Mouse (Mus musculus) myocyte (in vitro differentiated cells): ENCODE data around the gene 1700086D15Rik. TPM values are rescaled to one million over a fixed set of nuclear protein-coding genes. Genes with fewer than 3 reads are reported as not detected.

ENCODE experiments used
- H3K27me3 ChIP-seq: one replicate; pipeline ENCODE4 v1.6.1; 2011; ENCODE audit not compliant: control insufficient read depth, insufficient read depth, insufficient read length
- H3K36me3 ChIP-seq: one replicate; pipeline ENCODE4 v1.6.1; 2011; ENCODE audit not compliant: control insufficient read depth, insufficient read depth
- H3K4me2 ChIP-seq: one replicate; pipeline ENCODE4 v1.6.1; 2011; ENCODE audit warnings: low read depth, control low read depth
- H3K4me3 ChIP-seq: one replicate; pipeline ENCODE4 v1.5.1; 2011; ENCODE audit warnings: mild to moderate bottlenecking, control low read depth, moderate library complexity
- H3K79me2 ChIP-seq: one replicate; pipeline ENCODE4 v1.6.1; 2011; ENCODE audit not compliant: control insufficient read depth, insufficient read depth
- H3ac ChIP-seq: one replicate; pipeline ENCODE4 v1.6.1; 2011; ENCODE audit not compliant: control insufficient read depth, insufficient read length
- CEBPB ChIP-seq: IDR thresholded peaks from 2 replicates; pipeline ENCODE4 v1.6.1; 2011; ENCODE audit warnings: mild to moderate bottlenecking, moderate library complexity; ENCODE audit not compliant: poor library complexity, insufficient read depth, severe bottlenecking
- E2F4 ChIP-seq: IDR thresholded peaks from one replicate; pipeline ENCODE4 v1.6.1; 2011; ENCODE audit warnings: mild to moderate bottlenecking, control low read depth, moderate library complexity; ENCODE audit not compliant: insufficient read depth
- MAX ChIP-seq: IDR thresholded peaks from one replicate; pipeline ENCODE4 v1.6.1; 2011; ENCODE audit warnings: low read depth, mild to moderate bottlenecking, control low read depth
- MYOD1 ChIP-seq, 3 experiments: IDR thresholded peaks; one replicate each; pipeline ENCODE4 v1.6.1; 2011; ENCODE audit warnings: control low read depth in 2 of 3, low read depth in 2 of 3, mild to moderate bottlenecking in 2 of 3, moderate library complexity in 1 of 3; ENCODE audit not compliant: insufficient read length in 2 of 3, control insufficient read depth in 1 of 3
- MYOG ChIP-seq, 3 experiments: IDR thresholded peaks; one replicate each; pipeline ENCODE4 v1.6.1; 2011; ENCODE audit warnings: control low read depth in 2 of 3, low read depth in 2 of 3, mild to moderate bottlenecking in 2 of 3; ENCODE audit not compliant: insufficient read length in 2 of 3, control insufficient read depth in 1 of 3, insufficient read depth in 1 of 3
- POLR2A ChIP-seq: IDR thresholded peaks from one replicate; pipeline ENCODE4 v1.6.1; 2011; ENCODE audit warnings: low read depth, mild to moderate bottlenecking, control low read depth, moderate library complexity; ENCODE audit not compliant: insufficient read length
- POLR2AphosphoS2 ChIP-seq: IDR thresholded peaks from one replicate; pipeline ENCODE4 v1.6.1; 2011; ENCODE audit warnings: low read depth, control low read depth; ENCODE audit not compliant: insufficient read length
- REST ChIP-seq: IDR thresholded peaks from one replicate; pipeline ENCODE4 v1.6.1; 2011; ENCODE audit warnings: mild to moderate bottlenecking, control low read depth, moderate library complexity; ENCODE audit not compliant: insufficient read depth, insufficient read length
- SRF ChIP-seq: IDR thresholded peaks from one replicate; pipeline ENCODE4 v1.6.1; 2011; ENCODE audit warnings: low read depth; ENCODE audit not compliant: control insufficient read depth, insufficient read length
- TCF12 ChIP-seq: IDR thresholded peaks from one replicate; pipeline ENCODE4 v1.6.1; 2011; ENCODE audit warnings: mild to moderate bottlenecking, control low read depth; ENCODE audit not compliant: poor library complexity, insufficient read depth, severe bottlenecking
- TCF3 ChIP-seq: IDR thresholded peaks from one replicate; pipeline ENCODE4 v1.6.1; 2011; ENCODE audit warnings: low read depth, control low read depth; ENCODE audit not compliant: insufficient read length
- USF1 ChIP-seq: IDR thresholded peaks from one replicate; pipeline ENCODE4 v1.6.1; 2011; ENCODE audit warnings: low read depth, mild to moderate bottlenecking, control low read depth, moderate library complexity
- polyA plus RNA-seq: library from polyadenylated mRNA; unstranded; fragments of >200 nt; fragmentation: generic; extraction: Trizol; gene quantifications from one replicate; pipeline ENCODE4 v1.2.1, GENCODE M21; 2012; ENCODE audit warnings: missing spikeins

The 1700086D15Rik gene
- polyA plus RNA-seq, 1 experiment = not detected

DNA sequence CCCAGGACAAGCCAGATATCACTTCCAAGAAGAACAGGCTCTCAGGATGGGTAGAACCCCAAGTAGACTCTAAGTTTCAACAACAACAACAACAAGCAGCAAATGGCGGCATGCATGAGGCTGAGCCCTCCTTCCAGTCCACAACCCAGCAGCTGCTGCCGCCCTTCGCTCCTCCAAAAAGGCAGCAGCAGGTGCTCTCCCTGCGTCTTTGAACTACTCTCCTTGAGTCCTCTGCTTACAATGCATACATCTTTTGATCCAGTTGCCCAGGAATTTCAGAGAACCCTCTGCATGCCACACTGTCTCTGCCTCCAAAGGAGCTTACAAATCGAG lies 1.1 kb downstream of the 1700086D15Rik start:
- Histone ChIP-seq H3K79me2 (peaks cover 7% of the 10 kb centered on the region), H3K36me3 (no peaks in the 10 kb centered on the region), H3K4me2 (no peak overlapping the region), H3ac (no peak overlapping the region), H3K27me3 (no peaks in the 10 kb centered on the region), H3K4me3 (no peak overlapping the region)
- TF ChIP-seq MYOD1 (IDR thresholded peaks at IDR 0.05; ENCODE audit: control insufficient read depth in 1 of 3, insufficient read length in 2 of 3, low read depth in 2 of 3) (peak in 2 of 3 experiments; percentile 91 to 94), CEBPB (no peak), MYOG (IDR thresholded peaks at IDR 0.05; ENCODE audit: control insufficient read depth in 1 of 3, insufficient read depth in 1 of 3, insufficient read length in 2 of 3, low read depth in 2 of 3) (peak in 2 of 3 experiments; percentile 16 to 34), SRF (no peak)

DNA sequence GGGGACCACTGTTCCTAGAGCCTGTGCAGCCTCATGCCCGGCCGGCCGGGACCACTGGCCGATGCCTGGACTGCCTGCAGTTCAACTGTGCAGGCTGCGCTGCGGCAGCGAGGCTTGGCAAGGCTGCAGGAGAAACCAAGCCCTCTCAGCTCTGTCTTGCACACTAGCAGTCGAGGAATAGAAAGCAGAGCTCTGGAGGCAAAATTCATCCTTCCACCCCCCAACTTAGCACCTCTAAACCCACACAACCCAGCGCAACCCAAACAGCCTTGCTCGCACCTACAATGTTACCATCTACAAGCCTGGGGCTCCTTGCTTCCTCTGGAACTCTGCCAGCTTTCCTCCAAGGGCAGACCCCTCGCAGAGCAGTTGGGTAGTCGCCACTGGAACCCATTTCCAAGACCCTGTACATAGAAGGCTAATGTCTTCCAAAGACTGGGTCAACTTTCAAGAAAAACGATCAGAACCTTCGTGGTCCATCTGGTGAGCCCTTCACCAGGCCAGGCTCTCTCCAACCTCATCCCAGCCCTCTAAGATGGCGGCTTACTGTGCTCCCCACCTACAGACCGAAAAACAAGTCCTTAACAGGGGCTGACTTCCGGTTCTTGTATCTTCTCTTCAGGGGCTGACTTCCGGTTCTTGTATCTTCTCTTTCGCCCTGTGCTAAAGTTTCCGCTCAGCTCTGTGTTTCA lies 1.6 kb downstream of the 1700086D15Rik start:
- Histone ChIP-seq H3K27me3 (no peaks in the 10 kb centered on the region), H3K36me3 (no peaks in the 10 kb centered on the region), H3K4me3 (no peak overlapping the region), H3K79me2 (peaks cover 7% of the 10 kb centered on the region), H3ac (no peak overlapping the region), H3K4me2 (no peak overlapping the region)
- no peak for TF ChIP-seq MAX
- TF ChIP-seq CEBPB = no peak
- TF ChIP-seq POLR2AphosphoS2 = no peak
- TF ChIP-seq REST = no peak
- no peak for TF ChIP-seq E2F4
- TF ChIP-seq MYOG (IDR thresholded peaks at IDR 0.05; ENCODE audit: control insufficient read depth in 1 of 3, insufficient read depth in 1 of 3, insufficient read length in 2 of 3, low read depth in 2 of 3) = no peak
- TF ChIP-seq USF1 = no peak
- TF ChIP-seq POLR2A = no peak
- TF ChIP-seq MYOD1 (IDR thresholded peaks at IDR 0.05; ENCODE audit: control insufficient read depth in 1 of 3, insufficient read length in 2 of 3, low read depth in 2 of 3) = no peak
- TF ChIP-seq SRF = no peak
- no peak for TF ChIP-seq TCF3
- TF ChIP-seq TCF12 = no peak

DNA sequence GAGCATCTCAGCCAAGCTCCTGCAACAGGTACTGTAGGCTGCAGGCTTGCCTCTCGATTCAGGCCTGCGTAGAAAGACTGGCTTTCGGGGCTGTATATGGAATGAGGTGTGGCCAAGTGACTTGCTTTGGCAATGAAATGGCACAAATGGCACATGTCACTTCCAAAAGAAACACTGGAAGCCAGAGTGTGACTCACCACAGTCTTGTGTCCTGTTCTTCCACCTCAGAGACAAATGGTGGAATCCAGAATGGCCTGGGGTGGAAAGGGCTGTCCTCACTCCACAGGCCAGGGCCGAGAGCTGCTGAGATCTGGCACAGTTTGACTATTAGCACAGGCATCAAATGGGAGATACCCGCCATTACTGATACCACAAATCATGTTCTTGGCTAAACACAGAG lies 6.7 kb downstream of the 1700086D15Rik start:
- peak in 1 of 3 experiments; percentile 20 for TF ChIP-seq MYOD1 (IDR thresholded peaks at IDR 0.05; ENCODE audit: control insufficient read depth in 1 of 3, insufficient read length in 2 of 3, low read depth in 2 of 3)
- TF ChIP-seq MAX = no peak
- TF ChIP-seq MYOG (IDR thresholded peaks at IDR 0.05; ENCODE audit: control insufficient read depth in 1 of 3, insufficient read depth in 1 of 3, insufficient read length in 2 of 3, low read depth in 2 of 3) = peak in 1 of 3 experiments; percentile 9
- H3K4me3 ChIP-seq = no peak overlapping the region
- H3ac ChIP-seq = no peak overlapping the region

DNA sequence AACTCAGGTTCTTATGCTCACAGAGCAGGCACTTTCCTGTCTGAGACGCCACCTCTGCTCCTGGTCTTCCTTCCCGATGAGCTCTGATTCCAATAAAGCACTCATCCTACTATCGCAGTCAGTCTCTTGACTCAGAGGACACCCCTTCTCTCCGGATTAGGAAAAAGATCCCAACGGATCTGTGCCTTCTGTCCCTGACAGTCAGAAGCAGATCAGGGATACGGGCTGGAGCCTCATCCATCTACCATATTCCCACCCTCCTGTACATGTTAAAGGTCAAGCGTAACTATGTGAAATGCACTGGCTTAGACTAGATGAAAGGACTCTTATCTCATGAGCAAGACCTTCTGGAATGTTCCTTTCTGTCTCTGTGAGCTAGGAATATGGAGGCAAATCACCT lies 11.2 kb downstream of the 1700086D15Rik start:
- TF ChIP-seq CEBPB (no peak), REST (no peak), POLR2A (no peak), MYOG (IDR thresholded peaks at IDR 0.05; ENCODE audit: control insufficient read depth in 1 of 3, insufficient read depth in 1 of 3, insufficient read length in 2 of 3, low read depth in 2 of 3) (no peak), POLR2AphosphoS2 (no peak), SRF (no peak), E2F4 (no peak), MYOD1 (IDR thresholded peaks at IDR 0.05; ENCODE audit: control insufficient read depth in 1 of 3, insufficient read length in 2 of 3, low read depth in 2 of 3) (no peak), TCF3 (no peak), MAX (no peak), USF1 (no peak), TCF12 (no peak)
- no peak overlapping the region for H3ac ChIP-seq

More for the DNA sequence above, 6.7 kb downstream of the 1700086D15Rik start:
- Histone ChIP-seq H3K79me2 (no peaks in the 10 kb centered on the region), H3K36me3 (no peaks in the 10 kb centered on the region), H3K4me2 (no peak overlapping the region), H3K27me3 (no peaks in the 10 kb centered on the region)

DNA sequence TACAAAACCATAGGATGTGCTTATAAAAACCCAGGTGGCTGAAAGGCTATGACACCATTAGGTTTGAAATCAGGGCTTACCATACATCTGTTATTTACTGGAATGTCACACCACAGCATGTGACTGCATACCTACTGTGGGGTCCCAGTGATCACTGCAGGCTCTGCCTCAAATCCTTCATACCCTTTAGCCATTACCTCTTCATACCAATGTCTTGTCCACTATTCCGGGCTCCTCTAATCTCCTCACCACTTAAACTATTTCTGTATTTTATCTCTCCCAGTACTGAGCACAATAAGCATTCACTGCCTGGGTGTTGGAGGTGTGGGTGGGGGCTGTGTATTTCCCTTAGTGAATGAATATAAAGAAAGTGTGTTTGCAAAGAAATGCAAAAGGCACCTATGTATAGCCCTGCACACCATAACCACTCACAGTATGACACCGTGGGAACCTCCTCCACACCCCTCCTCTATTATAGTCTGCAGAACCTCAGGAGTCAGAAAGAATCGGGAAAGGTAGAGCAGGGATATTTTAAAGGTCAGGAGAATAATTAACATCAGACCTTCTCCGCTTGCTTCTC lies 16.8 kb downstream of the 1700086D15Rik start:
- TF ChIP-seq REST = no peak
- TF ChIP-seq MAX = no peak
- no peak for TF ChIP-seq TCF3
- TF ChIP-seq TCF12 = no peak
- no peak for TF ChIP-seq SRF
- no peak for TF ChIP-seq MYOG (IDR thresholded peaks at IDR 0.05; ENCODE audit: control insufficient read depth in 1 of 3, insufficient read depth in 1 of 3, insufficient read length in 2 of 3, low read depth in 2 of 3)
- TF ChIP-seq MYOD1 (IDR thresholded peaks at IDR 0.05; ENCODE audit: control insufficient read depth in 1 of 3, insufficient read length in 2 of 3, low read depth in 2 of 3) = no peak
- TF ChIP-seq E2F4 = no peak
- no peak for TF ChIP-seq POLR2A
- TF ChIP-seq USF1 = no peak
- no peak for TF ChIP-seq POLR2AphosphoS2
- H3ac ChIP-seq = no peak overlapping the region
- H3K4me3 ChIP-seq = no peak overlapping the region
- H3K36me3 ChIP-seq = no peaks in the 10 kb centered on the region
- no peaks in the 10 kb centered on the region for H3K27me3 ChIP-seq
- H3K79me2 ChIP-seq = no peaks in the 10 kb centered on the region
- no peak overlapping the region for H3K4me2 ChIP-seq

More for the DNA sequence above, 11.2 kb downstream of the 1700086D15Rik start:
- Histone ChIP-seq H3K4me2 (no peak overlapping the region), H3K4me3 (no peak overlapping the region), H3K79me2 (no peaks in the 10 kb centered on the region), H3K36me3 (no peaks in the 10 kb centered on the region), H3K27me3 (no peaks in the 10 kb centered on the region)
